Mouse (Mus musculus): ENCODE measurements around the gene Arpc1a. TPM values are rescaled to one million over a fixed set of nuclear protein-coding genes. Genes with fewer than 3 reads are reported as not detected.
"Not testable (repeated sequence)": the region's sequence is repeated elsewhere in the genome, so short reads cannot be mapped to it uniquely, and the experiment has no call there.

Gene Arpc1a
- polyA plus RNA-seq, 1 experiment from 2014 or later: 127 TPM

DNA sequence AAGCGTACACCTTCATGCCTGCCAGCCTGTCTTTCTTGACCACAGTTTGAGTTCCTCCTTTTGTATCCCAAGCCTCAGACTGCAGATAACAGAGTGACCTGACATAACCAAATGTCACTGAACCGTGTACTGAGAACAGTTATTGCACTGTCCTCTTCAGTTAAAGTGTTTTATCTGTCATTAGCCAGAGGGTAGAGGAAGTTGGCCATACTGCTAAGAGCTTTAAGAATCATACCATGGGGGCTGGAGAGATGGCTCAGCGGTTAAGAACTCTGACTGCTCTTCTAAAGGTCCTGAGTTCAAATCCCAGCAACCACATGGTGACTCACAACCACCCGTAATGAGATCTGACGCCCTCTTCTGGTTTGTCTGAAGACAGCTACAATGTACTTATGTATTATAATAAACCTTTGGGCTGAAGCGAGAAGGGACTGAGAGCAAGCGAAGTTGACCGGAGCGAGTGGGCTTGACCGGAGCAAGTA, 14.8 kb downstream of the Arpc1a start:
- H3K36me3 ChIP-seq (ENCODE audit: insufficient read depth, low read length): peaks cover 50% of the 10 kb centered on the region
- no peak overlapping the region for H3K27ac ChIP-seq (ENCODE audit: low read length)
- no peak overlapping the region for H3K9ac ChIP-seq (replicated peaks; ENCODE audit: low read depth)
- H3K4me1 ChIP-seq (ENCODE audit: insufficient read depth, low read depth, low read length): no peaks in the 10 kb centered on the region
- H3K4me2 ChIP-seq (replicated peaks; ENCODE audit: low read depth, low read length): no peak overlapping the region
- ATAC-seq: no peak
- H3K9me3 ChIP-seq (ENCODE audit: low read length): no peaks in the 10 kb centered on the region
- no peaks in the 10 kb centered on the region for H3K27me3 ChIP-seq (replicated peaks; ENCODE audit: insufficient read depth, low read length)
- TF ChIP-seq CTCF (IDR thresholded peaks at IDR 0.05) (no peak), EP300 (IDR thresholded peaks at IDR 0.05) (no peak)
- H3K4me3 ChIP-seq (ENCODE audit: low read depth, low read length): no peak overlapping the region
- no peak for DNase-seq (ENCODE audit: low spot score)
- 91% methylated on average over 10 of the region's 10 CpGs for WGBS

- no peak overlapping the region for H3K4me2 ChIP-seq (replicated peaks; ENCODE audit: low read depth, low read length)
- TF ChIP-seq CTCF (IDR thresholded peaks at IDR 0.05) (no peak), EP300 (IDR thresholded peaks at IDR 0.05) (no peak)
- no peaks in the 10 kb centered on the region for H3K27me3 ChIP-seq (replicated peaks; ENCODE audit: insufficient read depth, low read length)
- H3K4me3 ChIP-seq (ENCODE audit: low read depth, low read length): no peak overlapping the region
- peaks cover 53% of the 10 kb centered on the region for H3K36me3 ChIP-seq (ENCODE audit: insufficient read depth, low read length)
- DNase-seq (ENCODE audit: low spot score) (no peak), ATAC-seq (no peak)
- no peaks in the 10 kb centered on the region for H3K9me3 ChIP-seq (ENCODE audit: low read length)
- H3K9ac ChIP-seq (replicated peaks; ENCODE audit: low read depth): no peak overlapping the region
- no peak overlapping the region for H3K27ac ChIP-seq (ENCODE audit: low read length)
- H3K4me1 ChIP-seq (ENCODE audit: insufficient read depth, low read depth, low read length): no peaks in the 10 kb centered on the region
- WGBS: 97% methylated on average over 9 of the region's 9 CpGs
These were observed 17.3 kb downstream of the Arpc1a start for GRCm38 (mm10) chr5:145100960-145101359.

GRCm38 (mm10) chr5:145101451-145101850, 17.8 kb downstream of the Arpc1a start:
- peaks cover 48% of the 10 kb centered on the region for H3K36me3 ChIP-seq (ENCODE audit: insufficient read depth, low read length)
- ATAC-seq: not testable (repeated sequence)

DNA sequence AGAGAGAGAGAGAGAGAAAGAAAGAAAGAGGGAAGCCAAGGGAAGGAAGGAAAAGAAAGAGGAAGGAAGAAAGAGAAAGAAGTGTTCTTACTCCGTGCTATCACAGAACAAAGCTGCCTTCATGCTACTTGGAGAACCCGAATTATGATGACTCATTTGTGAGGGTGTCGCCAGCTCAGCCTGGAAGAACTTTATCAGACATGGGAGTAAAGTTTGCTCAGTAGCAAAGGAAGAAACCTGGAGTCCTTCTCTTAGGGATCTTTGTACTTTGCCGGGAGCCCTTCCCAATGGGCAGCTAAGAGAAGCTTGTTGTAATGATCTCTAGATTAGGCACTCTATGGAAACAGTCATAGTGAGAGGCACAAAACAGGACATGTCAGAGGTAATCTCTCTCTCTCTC, 19.1 kb downstream of the Arpc1a start:
- Histone ChIP-seq H3K9ac (replicated peaks; ENCODE audit: low read depth) (no peak overlapping the region), H3K27me3 (replicated peaks; ENCODE audit: insufficient read depth, low read length) (no peaks in the 10 kb centered on the region), H3K4me2 (replicated peaks; ENCODE audit: low read depth, low read length) (no peak overlapping the region), H3K4me3 (ENCODE audit: low read depth, low read length) (no peak overlapping the region), H3K27ac (ENCODE audit: low read length) (no peak overlapping the region), H3K36me3 (ENCODE audit: insufficient read depth, low read length) (peaks cover 54% of the 10 kb centered on the region), H3K9me3 (ENCODE audit: low read length) (no peaks in the 10 kb centered on the region), H3K4me1 (ENCODE audit: insufficient read depth, low read depth, low read length) (no peaks in the 10 kb centered on the region)
- no peak for ATAC-seq
- 78% methylated on average over 4 of the region's 4 CpGs for WGBS
- no peak for DNase-seq (ENCODE audit: low spot score)
- TF ChIP-seq EP300 (IDR thresholded peaks at IDR 0.05): no peak
- TF ChIP-seq CTCF (IDR thresholded peaks at IDR 0.05): no peak

More at GRCm38 (mm10) chr5:145101451-145101850, 17.8 kb downstream of the Arpc1a start:
- 96% methylated on average over 11 of the region's 11 CpGs for WGBS
- DNase-seq (ENCODE audit: low spot score); H3K27me3 ChIP-seq (replicated peaks; ENCODE audit: insufficient read depth, low read length); H3K27ac ChIP-seq (ENCODE audit: low read length); H3K4me2 ChIP-seq (replicated peaks; ENCODE audit: low read depth, low read length); H3K9ac ChIP-seq (replicated peaks; ENCODE audit: low read depth); H3K4me3 ChIP-seq (ENCODE audit: low read depth, low read length); H3K9me3 ChIP-seq (ENCODE audit: low read length); H3K4me1 ChIP-seq (ENCODE audit: insufficient read depth, low read depth, low read length): not testable (repeated sequence)

DNA sequence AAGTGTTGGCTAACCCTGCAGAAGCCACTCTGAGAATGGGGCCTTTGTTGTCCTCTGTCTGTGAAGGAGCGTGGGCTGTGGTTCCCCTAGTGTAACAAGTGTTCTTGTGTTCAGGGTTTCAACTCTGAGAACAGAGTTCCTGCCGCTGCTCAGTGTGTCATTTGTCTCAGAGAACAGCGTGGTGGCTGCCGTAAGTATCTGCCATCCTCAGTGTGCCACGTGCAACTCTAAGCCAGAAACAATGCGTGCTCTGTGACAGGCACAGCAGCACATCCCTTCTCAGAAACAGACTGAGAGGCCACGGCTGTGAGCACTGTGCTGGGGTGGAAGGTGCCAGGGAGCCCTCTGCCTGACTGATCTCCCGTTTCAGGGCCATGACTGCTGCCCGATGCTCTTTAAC, 20.7 kb downstream of the Arpc1a start:
- 67% methylated on average over 9 of the region's 9 CpGs for WGBS
- Histone ChIP-seq H3K36me3 (ENCODE audit: insufficient read depth, low read length) (peaks cover 59% of the 10 kb centered on the region), H3K27ac (ENCODE audit: low read length) (no peak overlapping the region), H3K4me1 (ENCODE audit: insufficient read depth, low read depth, low read length) (no peaks in the 10 kb centered on the region), H3K4me2 (replicated peaks; ENCODE audit: low read depth, low read length) (no peak overlapping the region), H3K4me3 (ENCODE audit: low read depth, low read length) (no peak overlapping the region), H3K9me3 (ENCODE audit: low read length) (no peaks in the 10 kb centered on the region), H3K9ac (replicated peaks; ENCODE audit: low read depth) (no peak overlapping the region), H3K27me3 (replicated peaks; ENCODE audit: insufficient read depth, low read length) (no peaks in the 10 kb centered on the region)
- TF ChIP-seq CTCF (IDR thresholded peaks at IDR 0.05) (no peak), EP300 (IDR thresholded peaks at IDR 0.05) (no peak)
- DNase-seq (ENCODE audit: low spot score) (no peak), ATAC-seq (no peak)

- Histone ChIP-seq H3K4me3 (ENCODE audit: low read depth, low read length) (no peak overlapping the region), H3K36me3 (ENCODE audit: insufficient read depth, low read length) (peaks cover 50% of the 10 kb centered on the region), H3K9me3 (ENCODE audit: low read length) (no peaks in the 10 kb centered on the region), H3K9ac (replicated peaks; ENCODE audit: low read depth) (no peak overlapping the region), H3K4me2 (replicated peaks; ENCODE audit: low read depth, low read length) (no peak overlapping the region), H3K4me1 (ENCODE audit: insufficient read depth, low read depth, low read length) (no peaks in the 10 kb centered on the region), H3K27ac (ENCODE audit: low read length) (no peak overlapping the region), H3K27me3 (replicated peaks; ENCODE audit: insufficient read depth, low read length) (no peaks in the 10 kb centered on the region)
- DNase-seq (ENCODE audit: low spot score) (no peak), ATAC-seq (no peak)
- no peak for TF ChIP-seq EP300 (IDR thresholded peaks at IDR 0.05)
- no peak for TF ChIP-seq CTCF (IDR thresholded peaks at IDR 0.05)
- whole genome bisulfite sequencing: 81% methylated on average over 9 of the region's 9 CpGs
These were observed 22.2 kb downstream of the Arpc1a start for GRCm38 (mm10) chr5:145105694-145106275.

- WGBS: 84% methylated on average over 6 of the region's 6 CpGs
- Histone ChIP-seq H3K27ac (ENCODE audit: low read length) (no peak overlapping the region), H3K9me3 (ENCODE audit: low read length) (no peaks in the 10 kb centered on the region), H3K4me2 (replicated peaks; ENCODE audit: low read depth, low read length) (no peak overlapping the region), H3K9ac (replicated peaks; ENCODE audit: low read depth) (no peak overlapping the region), H3K27me3 (replicated peaks; ENCODE audit: insufficient read depth, low read length) (no peaks in the 10 kb centered on the region), H3K4me1 (ENCODE audit: insufficient read depth, low read depth, low read length) (no peaks in the 10 kb centered on the region), H3K36me3 (ENCODE audit: insufficient read depth, low read length) (peaks cover 31% of the 10 kb centered on the region), H3K4me3 (ENCODE audit: low read depth, low read length) (no peak overlapping the region)
- no peak for ATAC-seq
- DNase-seq (ENCODE audit: low spot score): no peak
- TF ChIP-seq EP300 (IDR thresholded peaks at IDR 0.05) (no peak), CTCF (IDR thresholded peaks at IDR 0.05) (no peak)
These were observed 26.8 kb downstream of the Arpc1a start for GRCm38 (mm10) chr5:145110401-145110800.

All from lung, postnatal 0 days (tissue).